Mouse (Mus musculus): ENCODE measurements around the gene Sec63.

The Sec63 gene

DNA sequence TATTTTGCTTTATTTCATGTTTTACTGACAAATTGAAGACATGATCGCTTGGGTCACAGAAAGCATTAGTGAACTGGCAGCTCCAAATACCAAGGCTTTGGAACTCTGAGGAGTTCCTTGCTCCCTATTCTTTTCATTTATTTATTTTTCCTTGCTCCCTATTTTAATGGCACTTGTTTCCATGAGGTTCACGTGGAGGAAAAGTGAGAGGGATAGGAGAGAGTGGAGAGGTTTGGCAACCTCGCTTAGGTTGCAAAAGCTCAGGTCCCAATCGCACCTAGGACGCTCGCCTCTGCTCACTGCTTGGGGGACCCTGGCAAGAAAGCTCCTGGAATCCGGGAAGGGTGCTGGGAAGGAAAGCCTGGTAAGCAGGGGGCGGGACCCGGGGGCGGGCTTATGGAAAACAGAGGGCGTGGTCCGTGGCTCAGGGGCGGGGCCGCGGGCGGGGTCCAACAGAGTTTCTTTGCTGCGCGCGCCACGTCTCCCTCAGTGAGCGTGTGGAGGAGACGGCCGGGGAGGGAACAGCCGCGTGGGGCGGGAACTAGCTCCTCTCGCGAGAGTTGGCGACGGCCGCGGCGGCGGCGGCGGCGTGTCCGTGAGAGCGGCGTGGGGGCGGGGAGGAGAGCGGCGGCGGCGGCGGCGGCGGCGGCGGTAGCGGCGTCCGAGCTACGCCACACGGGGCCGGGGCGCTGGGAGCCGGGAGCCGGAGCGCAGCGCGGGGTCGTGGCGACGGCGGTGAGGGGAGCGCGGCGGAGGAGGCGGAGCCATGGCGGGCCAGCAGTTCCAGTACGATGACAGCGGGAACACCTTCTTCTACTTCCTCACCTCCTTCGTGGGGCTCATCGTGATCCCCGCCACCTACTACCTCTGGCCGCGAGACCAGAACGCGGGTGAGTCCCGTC, at the start of gene Sec63:
Gene Sec63, plus strand, starts transcription at position 498 of the 902 bp plus-strand sequence.
- peak; percentile 95 for DNase-seq (ENCODE audit: low read depth, low spot score)

DNA sequence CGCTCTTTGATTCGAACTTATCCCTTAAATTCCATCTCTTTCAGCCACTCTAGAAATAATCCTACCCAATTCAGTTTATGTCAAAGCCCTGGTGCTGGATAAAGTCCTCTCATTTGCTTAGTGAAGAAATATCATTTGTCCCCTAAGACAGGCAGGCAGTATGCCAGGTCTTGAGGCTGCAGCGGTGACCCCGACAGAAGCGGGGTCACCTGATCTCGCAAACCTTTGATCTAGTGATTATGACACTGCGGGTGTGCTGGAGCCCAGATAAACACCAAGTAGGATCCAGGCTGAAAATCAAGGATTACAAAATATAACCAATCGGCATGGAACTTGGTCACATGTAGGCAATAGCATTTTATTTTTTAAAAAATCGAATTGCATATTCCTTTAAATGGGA, 46.6 kb upstream of the Sec63 start:
- no peak for DNase-seq (ENCODE audit: low read depth, low spot score)

DNA sequence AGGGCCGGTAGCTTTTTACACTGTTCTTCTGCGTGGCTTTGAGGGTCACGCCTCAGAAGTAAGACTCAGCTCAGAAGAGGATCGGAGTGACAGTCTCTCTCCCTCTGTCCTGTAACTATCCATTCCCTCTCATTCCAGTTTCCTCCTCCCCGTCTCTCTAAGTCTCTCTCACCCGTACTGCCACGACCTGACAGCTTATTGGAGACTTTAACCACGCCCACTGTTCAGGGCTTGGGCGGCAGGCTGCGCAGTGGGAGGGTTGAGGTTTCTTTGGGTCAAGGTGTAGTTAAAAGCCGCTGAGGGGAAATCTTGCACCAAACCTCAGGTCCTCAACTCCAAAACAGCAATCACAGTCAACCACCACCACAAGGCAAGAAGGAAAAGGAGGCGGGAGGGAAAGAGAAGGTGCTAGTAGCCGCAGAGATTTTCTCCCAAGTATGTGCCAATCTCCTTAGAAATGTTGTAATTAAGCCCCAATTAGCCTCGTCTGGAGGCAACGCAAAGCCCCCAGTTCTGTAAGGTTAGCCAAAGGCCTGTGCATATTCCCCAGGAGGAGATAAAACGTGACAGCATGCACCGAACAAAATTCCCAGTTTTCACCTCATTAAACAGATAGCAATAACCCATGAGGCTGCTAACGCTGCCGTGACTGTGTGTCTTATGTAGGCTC, 45.8 kb upstream of the Sec63 start:
- DNase-seq (ENCODE audit: low read depth, low spot score): no peak

DNA sequence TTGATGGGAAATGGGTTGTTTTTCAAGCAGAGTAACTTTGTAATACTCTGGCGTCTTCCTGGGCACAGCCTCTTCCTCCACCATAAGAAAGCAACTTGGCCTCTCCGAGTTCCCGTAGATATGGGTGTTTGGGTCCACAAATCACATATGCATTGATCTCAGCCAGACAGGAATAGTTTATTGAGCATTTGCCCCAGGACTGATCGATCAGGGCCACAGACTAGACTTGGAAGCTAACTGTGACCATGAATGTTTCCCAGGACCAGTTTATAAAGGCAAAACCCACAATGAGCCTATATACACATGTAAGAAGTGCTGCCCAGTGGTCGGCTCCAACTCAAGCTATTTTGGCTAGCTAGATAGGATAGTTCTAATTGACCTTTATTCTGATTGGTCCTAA, 39.2 kb upstream of the Sec63 start:
- no peak for DNase-seq (ENCODE audit: low read depth, low spot score)

DNA sequence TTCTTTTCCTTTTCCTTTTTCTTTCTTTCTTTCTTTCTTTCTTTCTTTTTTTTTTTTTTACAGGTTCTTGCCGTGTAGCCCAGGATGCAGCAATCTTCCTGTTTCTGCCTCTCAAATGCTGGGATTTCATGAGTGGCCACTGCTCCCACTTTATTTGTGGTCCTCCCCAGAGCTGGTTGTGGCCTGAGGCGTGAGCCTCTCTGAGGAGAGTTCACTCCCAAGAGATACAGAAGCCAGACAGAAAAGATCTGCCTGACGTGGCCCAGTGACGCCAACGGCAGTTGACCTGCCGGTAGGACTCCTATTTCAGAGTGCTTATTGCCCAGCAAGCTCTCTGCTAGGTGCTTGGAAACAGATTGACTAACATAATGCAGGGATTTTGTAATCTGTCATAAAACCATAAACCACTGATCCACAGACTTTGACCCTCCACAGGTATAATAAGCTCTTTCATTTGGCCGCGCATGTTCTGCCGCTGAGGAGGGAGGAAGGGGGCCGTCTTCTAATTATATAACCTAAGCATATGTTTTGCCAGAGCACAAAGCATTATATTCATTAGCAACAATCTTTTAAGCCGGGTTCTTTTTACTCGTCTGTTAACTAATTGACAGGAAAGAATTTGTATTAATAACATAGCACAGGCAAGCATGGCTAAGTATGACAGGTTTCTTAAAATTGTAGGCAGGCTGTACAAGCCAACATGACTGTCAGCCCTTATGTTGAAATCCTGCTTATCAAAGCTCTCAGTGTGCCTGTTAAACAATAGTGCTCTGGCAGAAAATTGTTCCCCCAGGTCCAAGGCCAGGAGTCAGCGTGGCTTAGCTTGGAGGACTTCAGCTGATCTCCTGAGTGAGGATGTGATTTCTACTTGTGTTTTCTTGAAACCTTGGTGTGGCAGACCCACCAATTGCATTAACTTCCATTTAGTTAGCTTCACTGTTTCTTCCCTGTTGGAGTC, 37.7 kb upstream of the Sec63 start:
- DNase-seq (ENCODE audit: low read depth, low spot score): no peak

DNA sequence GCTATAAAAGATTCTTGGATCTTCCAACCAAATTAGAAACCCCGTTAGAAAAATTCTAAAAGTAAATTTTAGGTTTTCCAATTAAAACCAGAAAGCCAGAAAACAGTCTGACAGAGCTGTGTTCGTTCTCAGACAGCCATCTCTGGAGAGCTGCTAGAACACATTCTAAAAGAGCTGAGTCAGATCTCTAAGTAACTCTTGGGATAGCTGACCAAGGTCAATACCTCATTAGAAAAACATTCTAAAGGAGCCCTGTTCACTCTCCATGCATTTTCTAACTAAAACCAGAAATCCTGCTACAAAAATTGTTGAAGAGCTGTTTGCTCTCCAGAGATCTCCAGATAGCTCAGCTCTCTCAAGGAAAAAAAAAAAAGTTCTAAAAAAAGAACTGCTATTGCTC, 31.7 kb upstream of the Sec63 start:
- DNase-seq (ENCODE audit: low read depth, low spot score): no peak

DNA sequence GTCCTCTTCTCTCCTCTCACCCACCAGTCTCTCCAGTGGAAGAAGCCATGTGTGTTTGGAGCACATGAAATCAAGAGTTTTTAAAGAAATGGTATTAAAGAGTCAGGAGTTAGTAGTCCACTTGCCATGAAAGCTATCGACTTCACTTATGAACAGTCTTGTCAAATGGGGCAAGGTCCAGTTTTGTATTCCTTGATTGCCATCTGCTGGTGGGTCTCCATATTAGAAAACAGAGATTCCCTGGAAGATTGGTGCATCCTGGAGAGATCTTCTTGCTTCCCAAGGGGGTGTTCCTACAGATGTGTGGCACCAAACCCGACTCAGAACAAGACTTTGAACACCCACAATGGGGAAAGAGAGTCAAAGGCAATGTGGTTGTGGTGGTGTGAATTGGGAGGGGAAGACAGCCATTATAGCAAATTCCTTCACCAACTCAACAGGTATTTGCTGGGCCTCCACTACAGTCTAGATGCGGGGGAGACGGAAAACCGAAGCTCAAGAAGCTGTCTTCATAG, 26.7 kb upstream of the Sec63 start:
- DNase-seq (ENCODE audit: low read depth, low spot score): peak; percentile 38

DNA sequence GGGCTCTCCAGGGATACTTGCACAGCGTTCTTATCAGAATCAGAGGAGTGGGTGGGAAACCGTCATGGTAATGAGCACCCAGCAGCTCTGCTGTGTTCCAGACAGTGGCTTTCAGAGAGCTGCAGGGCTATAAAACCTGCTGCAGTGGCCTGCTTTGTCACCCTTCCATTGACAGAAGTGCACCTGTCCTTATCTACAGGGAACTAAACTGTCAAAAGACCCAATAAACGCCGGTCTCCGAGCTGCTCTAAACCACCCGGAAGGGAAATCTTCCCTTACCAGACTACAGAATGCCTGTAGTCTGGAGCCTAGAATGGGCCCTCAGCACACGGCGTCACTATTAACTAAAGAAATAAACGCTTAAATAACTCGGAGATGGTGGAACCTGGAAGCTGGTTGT, 9.5 kb upstream of the Sec63 start:
- no peak for DNase-seq (ENCODE audit: low read depth, low spot score)

DNA sequence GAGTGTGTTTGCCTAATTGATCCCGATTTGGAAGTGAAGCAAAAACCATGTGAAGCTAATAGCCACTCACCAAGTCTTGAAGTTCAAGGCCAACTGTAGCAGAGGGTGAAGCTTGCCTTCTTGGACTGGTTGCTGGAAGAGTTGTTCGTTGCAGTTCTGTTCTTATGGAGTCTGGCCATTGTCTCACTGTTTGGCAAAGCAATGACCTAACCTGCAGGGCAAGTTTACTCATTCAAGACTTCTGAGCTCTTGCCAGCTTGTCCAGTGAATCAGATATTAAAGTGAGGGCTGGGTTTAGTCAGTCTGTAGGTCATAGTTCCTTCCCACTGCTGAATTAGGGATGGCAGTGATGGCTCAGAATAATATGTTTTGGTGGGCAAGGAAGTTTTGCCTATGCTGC, 7.0 kb upstream of the Sec63 start:
- DNase-seq (ENCODE audit: low read depth, low spot score): no peak

DNA sequence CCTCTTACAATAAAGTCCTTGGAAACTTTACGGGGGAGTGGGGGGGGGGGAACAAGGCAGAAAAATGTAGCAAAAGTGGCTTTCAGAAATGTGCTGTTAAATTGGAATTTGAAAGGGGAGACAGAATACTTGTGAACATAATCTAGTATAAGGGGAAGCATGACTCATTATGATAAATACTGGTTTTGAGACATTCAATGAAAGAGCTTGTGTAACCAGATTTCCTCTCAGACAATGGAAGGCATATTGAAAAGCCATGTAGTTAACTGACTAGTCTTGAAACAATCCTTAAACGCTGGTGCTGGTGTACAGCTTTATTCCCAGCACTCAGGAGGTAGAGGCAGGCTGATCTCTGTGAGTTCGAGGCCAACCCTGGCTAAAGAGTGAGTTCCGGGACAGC, 1.6 kb upstream of the Sec63 start:
- no peak for DNase-seq (ENCODE audit: low read depth, low spot score)

DNA sequence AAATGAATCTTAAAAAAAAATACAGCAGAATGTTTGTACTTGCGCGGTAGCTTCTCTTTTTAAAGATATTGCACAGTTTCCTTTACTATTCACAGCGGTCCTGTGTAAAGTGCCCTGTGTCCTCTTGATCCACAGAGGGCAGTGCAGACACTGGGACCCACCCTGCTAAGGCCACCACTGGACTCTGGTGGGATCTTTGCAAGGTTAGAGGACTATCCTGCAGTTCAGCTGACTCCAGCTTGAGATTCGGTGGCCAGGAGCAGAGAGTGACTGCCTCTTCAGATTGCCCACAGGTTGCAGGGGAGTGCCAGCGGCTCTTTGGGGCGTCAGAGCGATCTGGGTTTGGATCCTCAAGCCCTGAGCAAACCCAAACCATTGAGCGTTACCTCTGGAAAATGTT, 967 bp upstream of the Sec63 start:
- DNase-seq (ENCODE audit: low read depth, low spot score): no peak

DNA sequence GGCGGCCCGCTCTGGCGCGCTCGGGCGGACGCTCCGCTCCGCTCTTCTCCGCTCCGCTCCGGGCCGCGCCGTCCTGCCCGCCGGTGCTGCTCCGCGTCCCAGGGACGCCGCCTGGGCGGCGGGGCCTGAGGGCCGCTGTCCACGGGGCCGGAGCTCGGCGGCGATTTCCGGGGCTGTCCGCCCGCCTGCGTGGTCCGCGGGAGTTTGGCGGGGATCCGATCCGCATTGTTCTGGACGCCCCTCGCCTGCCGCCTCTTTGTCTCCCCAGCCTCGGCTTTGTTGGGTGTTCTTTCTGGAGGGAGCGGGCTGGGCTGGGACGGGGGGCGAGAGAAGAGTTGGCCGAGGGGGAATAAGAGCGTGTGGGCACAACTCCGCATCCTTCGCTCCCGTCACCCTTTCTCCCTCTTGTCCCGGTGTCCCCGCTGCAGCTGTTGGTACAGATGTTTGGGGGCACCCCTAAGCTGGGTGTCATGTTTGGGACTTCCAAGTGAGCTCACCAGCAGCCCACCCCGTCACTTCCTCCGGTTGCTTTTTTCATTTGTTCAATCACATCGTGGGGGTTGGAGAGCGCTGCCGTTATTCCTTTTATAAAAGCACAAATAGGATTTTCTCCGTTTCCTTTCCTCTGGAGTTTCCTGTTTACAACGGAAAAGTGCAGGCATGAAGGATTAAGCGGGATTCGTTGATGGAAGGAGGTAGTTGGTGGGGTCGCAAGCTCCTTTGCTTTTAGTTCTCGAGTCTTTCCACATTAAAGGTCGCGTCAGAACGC, 789 bp downstream of the Sec63 start:
- DNase-seq (ENCODE audit: low read depth, low spot score): peak; percentile 77

DNA sequence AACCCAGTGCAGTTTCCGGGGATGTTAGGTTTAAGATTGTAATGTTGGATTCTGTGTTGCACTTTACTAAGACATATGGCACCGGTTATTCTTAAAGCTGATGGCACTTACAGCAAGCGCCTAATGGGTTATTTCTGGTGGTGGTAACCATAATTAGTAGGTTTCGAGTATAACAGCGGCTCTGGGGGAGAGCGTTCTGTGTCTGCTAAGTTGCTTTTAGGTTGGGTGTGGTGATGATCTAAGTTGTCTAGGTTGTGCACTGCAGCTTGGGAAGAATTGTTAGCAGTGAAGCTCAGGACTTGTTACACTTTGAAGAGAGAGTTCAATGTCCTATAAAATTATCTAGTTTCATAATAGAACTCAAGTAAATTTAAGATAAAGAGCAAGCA, 1.4 kb downstream of the Sec63 start:
- no peak for DNase-seq (ENCODE audit: low read depth, low spot score)

DNA sequence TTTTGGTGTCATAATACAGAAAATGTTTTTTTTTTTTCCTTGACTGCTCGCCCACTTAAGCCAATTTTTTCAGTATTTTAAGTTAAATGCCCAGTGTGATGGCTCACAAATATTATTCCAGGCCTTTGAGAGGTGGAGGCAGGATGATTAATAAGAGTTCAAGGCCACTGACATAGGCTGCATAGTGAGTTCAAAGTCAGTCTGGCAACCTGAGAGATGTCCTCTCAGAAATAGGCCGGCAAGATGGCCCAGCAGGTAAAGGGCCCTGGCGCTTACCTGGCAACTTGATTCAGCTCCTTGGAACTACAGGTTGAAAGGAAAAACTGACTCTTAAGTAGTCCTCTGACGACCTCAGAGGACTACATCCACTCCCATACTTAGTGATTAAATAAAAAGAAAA, 1.9 kb downstream of the Sec63 start:
- peak; percentile 12 for DNase-seq (ENCODE audit: low read depth, low spot score)

DNA sequence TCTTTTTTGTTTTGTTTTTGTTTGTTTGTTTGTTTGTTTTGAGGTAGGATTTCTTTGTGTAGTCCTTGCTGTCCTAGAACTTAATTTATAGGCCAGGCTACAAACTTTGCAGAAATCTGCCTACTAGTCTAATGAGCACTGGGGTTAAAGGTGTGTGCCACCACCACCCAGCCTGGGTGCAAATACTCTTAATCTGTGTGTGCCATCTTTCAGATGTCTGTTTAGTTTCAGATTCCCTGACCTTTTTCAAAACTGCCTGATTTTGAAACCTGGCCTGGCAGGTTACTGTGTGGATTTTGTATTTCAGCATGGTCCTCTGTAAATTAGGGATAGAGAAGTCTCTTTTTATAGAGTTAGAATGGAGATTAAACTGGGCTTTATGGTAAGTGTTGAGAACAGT, 4.0 kb downstream of the Sec63 start:
- DNase-seq (ENCODE audit: low read depth, low spot score): no peak

DNA sequence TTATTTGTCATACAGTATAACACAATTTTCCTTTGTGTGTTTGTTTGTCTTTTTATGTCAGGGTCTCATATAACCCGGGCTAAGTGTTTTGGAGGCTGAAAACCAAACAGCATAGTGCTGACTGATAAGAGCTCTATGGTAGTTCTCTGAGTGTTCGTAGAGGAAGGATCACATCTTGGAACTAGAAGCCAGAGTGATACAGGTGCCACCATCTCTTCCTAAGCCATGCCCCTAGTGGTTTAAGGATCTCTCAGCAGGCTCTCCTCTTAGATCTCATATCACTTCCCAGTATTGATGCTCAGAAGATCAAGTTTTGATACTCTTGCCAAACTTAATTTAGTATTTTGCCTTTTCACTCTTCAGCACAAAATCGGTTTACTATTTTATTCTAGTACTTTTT, 14.2 kb downstream of the Sec63 start:
- no peak for DNase-seq (ENCODE audit: low read depth, low spot score)

DNA sequence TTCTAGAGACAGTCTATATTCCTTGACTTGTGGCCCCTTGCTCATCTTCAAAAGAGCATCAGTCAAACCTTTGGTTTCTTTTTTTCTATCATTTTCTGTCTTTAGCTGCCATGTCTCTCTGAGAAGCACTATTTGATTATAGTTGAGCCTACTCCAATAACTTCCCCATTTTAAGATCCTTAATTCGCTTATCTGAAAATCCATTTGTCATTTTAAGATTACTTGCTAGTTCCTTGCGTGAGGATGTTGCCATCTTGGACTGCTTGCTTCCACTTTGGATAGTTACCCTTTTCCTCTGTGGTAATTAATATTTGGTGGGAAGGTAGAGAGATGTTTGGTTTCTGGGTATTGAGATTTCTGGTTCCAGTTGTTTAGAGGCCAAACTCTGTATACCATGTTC, 19.5 kb downstream of the Sec63 start:
- DNase-seq (ENCODE audit: low read depth, low spot score): no peak

DNA sequence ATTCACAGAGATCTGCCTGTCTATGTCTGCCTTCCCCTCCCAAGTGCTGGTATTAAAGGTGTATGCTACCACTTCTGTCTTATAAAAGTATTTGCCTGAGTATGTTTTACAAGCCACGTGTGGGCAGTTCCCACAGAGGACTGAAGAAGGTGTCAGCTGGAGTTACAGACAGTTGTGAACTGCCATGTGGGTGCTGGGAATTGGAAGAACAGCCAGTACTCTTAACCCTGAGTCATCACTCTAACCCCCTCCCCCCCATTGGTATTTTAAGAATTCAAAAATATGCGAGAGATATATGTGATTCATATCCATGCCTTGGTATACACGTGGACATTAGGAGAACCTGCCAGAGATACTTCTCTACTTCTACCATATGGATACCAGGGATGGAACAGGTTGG, 20.4 kb downstream of the Sec63 start:
- no peak for DNase-seq (ENCODE audit: low read depth, low spot score)

DNA sequence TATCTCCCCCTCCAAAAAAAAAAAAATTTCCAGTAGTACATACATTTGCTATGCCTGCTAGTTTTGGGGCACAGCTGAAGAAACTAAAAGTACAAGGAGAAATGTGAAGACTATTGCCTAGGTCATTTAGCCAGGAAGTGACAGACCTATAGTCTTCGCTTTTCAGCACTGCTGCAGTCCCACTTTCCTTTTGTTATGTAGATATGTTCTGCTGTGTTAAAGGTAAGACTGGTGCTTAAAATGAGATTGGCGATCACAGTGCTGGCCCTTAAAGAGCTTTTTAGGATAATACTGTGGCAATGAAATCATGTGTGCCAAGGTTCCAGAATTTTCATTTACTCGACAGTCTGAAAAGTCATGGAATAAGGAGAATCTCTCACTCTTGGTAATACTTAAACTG, 39.6 kb downstream of the Sec63 start:
- DNase-seq (ENCODE audit: low read depth, low spot score): no peak

DNA sequence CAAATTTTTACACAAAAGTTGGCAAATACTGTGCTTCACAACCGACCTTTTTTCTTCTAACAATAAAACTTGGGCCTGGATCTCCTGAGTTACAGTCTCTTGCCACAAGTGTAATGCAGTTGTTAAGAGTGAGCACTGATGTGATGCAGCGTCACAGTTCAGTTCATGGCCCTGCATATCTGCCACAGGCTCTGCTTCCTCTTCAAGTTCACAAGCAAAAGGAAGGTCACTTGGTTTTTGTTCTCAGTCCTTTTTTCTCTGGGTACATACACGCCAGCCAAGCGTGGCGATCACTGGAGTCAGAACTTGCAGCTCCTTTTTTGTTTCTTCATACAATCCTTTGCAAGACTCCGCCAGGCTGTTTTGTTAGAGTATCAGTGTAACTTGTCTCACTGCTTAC, 64.6 kb downstream of the Sec63 start:
- no peak for DNase-seq (ENCODE audit: low read depth, low spot score)

DNA sequence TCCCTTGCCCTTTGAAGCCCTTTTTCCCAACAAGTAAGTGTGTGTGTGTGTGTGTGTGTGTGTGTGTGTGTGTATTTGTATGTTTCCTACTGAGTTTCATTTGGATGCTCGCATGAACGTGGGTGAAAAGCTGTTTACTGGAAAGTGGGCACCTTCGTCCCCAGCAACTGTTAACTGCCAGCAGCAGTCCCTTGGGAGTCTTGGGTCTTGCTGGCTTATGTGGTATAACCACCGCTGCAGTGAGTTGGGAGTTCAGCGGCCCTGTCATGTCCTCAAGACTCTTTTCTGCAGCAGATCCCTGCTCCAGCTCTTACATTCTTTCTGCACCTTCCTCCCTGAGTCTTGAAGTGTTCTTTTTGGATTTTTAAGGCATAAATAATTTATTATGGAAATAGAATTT, 65.9 kb downstream of the Sec63 start:
- DNase-seq (ENCODE audit: low read depth, low spot score): no peak
